Mouse (Mus musculus) kidney, adult 2 months (tissue): Measurements from ENCODE around the gene Zfp82.
A peak's percentile ranks its signal among the peaks of the same experiment; 100 is the strongest.

Experiments used
- CTCF ChIP-seq: fragments of 200-500 bp; conservative IDR thresholded peaks from 2 replicates; pipeline ENCODE4 v1.5.1; 2011; ENCODE audit warnings: low read depth, mild to moderate bottlenecking, control low read depth, low read length, moderate library complexity, mixed read lengths; ENCODE audit not compliant: insufficient read depth, insufficient read length
- POLR2A ChIP-seq: fragments of 200-500 bp; IDR thresholded peaks from one replicate; pipeline ENCODE4 v1.6.1; 2011; ENCODE audit warnings: low read depth, low read length, control low read depth

DNA sequence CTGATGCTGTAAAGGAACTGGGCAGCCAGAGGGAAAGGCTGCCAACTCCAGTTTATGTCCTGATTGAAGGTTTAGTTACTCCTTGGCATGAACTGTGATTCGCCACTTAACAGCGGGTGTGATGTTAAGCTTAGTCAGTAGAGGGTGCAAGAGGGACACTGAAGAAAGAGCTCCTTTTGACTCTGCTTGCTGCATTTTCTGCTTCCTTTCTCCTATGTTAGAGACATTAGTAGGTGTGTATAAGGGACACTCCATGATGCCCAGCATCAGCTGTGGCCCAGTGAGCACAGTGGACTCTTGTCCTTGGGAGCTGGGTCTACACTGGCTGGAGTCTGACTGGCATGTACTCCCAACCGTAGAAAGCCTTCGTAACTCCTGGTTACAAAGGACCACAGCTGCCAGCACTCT, 59.7 kb downstream of the Zfp82 start:
- peak; percentile 39 for TF ChIP-seq CTCF
- TF ChIP-seq POLR2A, result no peak
